Mouse (Mus musculus): Measurements from ENCODE around the gene Fam243. TPM values are rescaled to one million over a fixed set of nuclear protein-coding genes. Genes with fewer than 3 reads are reported as not detected.

Gene Fam243
- total and polyA plus RNA-seq, 3 experiments: 0.14 to 1.2 (median 0.78) TPM

DNA sequence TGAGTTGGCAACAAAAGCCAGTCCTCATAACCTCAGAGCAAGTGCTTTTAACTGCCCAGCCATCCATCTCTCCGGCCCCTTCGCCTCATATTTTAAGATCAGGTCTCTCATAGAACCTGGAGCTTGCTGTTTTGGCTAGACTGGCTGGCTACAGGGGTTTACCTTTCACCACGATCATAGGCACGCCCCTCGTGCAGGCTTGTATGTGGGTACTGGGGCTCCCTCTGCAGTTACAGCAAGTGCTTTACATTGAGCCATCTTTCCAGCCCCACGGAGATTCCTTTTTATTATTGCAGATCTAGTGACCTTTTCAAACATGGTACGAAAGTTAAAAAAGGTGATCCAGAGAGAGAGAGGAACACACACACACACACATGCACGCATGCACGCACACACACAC lies 13.4 kb upstream of the Fam243 start:
- TF ChIP-seq EP300 (IDR thresholded peaks at IDR 0.05; ENCODE audit: insufficient read depth, low read depth, low read length) (no peak), CTCF (IDR thresholded peaks at IDR 0.05) (no peak), POLR2A (IDR thresholded peaks at IDR 0.05; ENCODE audit: insufficient read depth, low read depth, low read length) (no peak)
- intact Hi-C loops (cut with DNase I): no loop called here
- Histone ChIP-seq H3K36me3 (ENCODE audit: control insufficient read depth, insufficient read depth, low read length) (no peaks in the 10 kb centered on the region), H3K9ac (ENCODE audit: low read depth, low read length) (no peak overlapping the region), H3K4me3 (no peak overlapping the region), H3K4me1 (ENCODE audit: control insufficient read depth, insufficient read depth, low read length) (no peaks in the 10 kb centered on the region; the same call in 1 of the 2 replicates), H3K27me3 (ENCODE audit: control insufficient read depth, insufficient read depth, low read length) (peaks cover 2% of the 10 kb centered on the region; the same call in 1 of the 2 replicates), H3K27ac (no peak overlapping the region), H3K79me2 (replicated peaks; ENCODE audit: control insufficient read depth, insufficient read depth, low read length) (no peaks in the 10 kb centered on the region)
- 65% methylated on average over 9 of the region's 9 CpGs for WGBS
- no peak for DNase-seq

DNA sequence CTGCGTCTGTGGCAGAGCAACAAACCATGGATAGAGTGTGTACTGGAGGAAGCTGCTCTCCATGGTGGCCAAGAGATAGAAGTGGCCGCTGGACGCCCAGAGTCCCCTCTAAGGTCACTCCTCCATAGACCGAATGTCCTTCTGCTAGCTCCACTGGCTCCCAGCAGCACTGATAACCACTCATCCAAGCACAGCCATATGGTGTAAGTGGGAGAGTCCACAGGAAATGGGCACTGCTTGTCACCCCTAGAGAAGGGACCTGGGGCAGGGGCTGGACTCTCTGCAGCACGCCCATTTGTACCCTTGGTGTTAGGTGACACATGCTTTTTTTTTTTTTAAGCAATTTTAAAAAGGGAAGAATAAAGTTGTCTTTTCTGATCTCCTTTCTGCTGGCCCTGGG lies 9.7 kb upstream of the Fam243 start:
- WGBS: 38% methylated on average over 5 of the region's 5 CpGs
- DNase-seq: no peak
- Histone ChIP-seq H3K4me1 (ENCODE audit: control insufficient read depth, insufficient read depth, low read length) (no peaks in the 10 kb centered on the region; the same call in 1 of the 2 replicates), H3K36me3 (ENCODE audit: control insufficient read depth, insufficient read depth, low read length) (no peaks in the 10 kb centered on the region), H3K79me2 (replicated peaks; ENCODE audit: control insufficient read depth, insufficient read depth, low read length) (no peaks in the 10 kb centered on the region), H3K27ac (no peak overlapping the region), H3K27me3 (ENCODE audit: control insufficient read depth, insufficient read depth, low read length) (no peaks in the 10 kb centered on the region), H3K9ac (ENCODE audit: low read depth, low read length) (no peak overlapping the region), H3K4me3 (no peak overlapping the region)
- intact Hi-C loops (cut with DNase I): no loop called here
- no peak for TF ChIP-seq POLR2A (IDR thresholded peaks at IDR 0.05; ENCODE audit: insufficient read depth, low read depth, low read length)
- TF ChIP-seq CTCF (IDR thresholded peaks at IDR 0.05): no peak
- no peak for TF ChIP-seq EP300 (IDR thresholded peaks at IDR 0.05; ENCODE audit: insufficient read depth, low read depth, low read length)

DNA sequence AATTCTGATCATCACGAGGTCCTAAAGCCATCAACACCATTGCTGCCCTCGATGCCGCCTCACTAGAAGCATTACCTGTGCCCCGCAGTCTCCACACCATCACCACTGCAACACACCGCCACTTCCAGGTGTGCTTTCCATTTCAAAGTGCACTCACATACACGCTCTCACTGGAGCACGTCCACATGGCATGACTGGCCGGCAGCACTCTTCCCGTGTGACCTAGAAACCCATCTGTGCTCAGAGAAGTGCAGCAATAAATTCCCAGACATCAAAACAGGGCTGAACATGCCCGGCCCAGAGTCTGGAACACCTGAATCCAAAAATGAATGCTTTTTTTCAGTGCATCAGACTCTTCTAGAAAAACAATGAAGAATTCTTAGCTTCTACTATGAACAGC lies 6.7 kb upstream of the Fam243 start:
- no peak overlapping the region for H3K27ac ChIP-seq
- intact Hi-C loops (cut with DNase I): no loop called here
- no peaks in the 10 kb centered on the region for H3K36me3 ChIP-seq (ENCODE audit: control insufficient read depth, insufficient read depth, low read length)
- no peak for TF ChIP-seq CTCF (IDR thresholded peaks at IDR 0.05)
- TF ChIP-seq POLR2A (IDR thresholded peaks at IDR 0.05; ENCODE audit: insufficient read depth, low read depth, low read length): no peak
- TF ChIP-seq EP300 (IDR thresholded peaks at IDR 0.05; ENCODE audit: insufficient read depth, low read depth, low read length): no peak
- WGBS: 93% methylated on average over 10 of the region's 10 CpGs
- H3K27me3 ChIP-seq (ENCODE audit: control insufficient read depth, insufficient read depth, low read length): no peaks in the 10 kb centered on the region
- no peaks in the 10 kb centered on the region for H3K79me2 ChIP-seq (replicated peaks; ENCODE audit: control insufficient read depth, insufficient read depth, low read length)
- H3K4me3 ChIP-seq: no peak overlapping the region
- no peak for DNase-seq
- no peak overlapping the region for H3K9ac ChIP-seq (ENCODE audit: low read depth, low read length)
- no peaks in the 10 kb centered on the region; the same call in 1 of the 2 replicates for H3K4me1 ChIP-seq (ENCODE audit: control insufficient read depth, insufficient read depth, low read length)

DNA sequence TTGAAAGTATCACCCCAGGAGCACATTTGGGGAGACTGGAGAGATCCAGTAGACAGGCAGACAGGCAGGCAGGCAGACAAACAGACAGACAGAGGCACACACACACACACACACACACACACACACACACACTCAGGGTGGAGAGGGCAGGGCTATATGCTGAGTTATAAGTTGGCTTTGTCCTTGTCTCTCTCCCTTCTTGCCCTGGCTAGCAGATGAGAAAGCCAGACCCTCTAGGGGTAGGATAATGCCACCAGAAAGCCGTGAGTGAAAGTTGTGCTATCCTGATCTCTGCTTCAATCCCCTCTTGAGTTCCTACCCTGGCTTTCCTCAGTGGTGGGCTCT lies 3.8 kb upstream of the Fam243 start:
- Histone ChIP-seq H3K4me3 (no peak overlapping the region), H3K79me2 (replicated peaks; ENCODE audit: control insufficient read depth, insufficient read depth, low read length) (no peaks in the 10 kb centered on the region), H3K27me3 (ENCODE audit: control insufficient read depth, insufficient read depth, low read length) (no peaks in the 10 kb centered on the region), H3K27ac (no peak overlapping the region), H3K9ac (ENCODE audit: low read depth, low read length) (no peak overlapping the region), H3K36me3 (ENCODE audit: control insufficient read depth, insufficient read depth, low read length) (no peaks in the 10 kb centered on the region), H3K4me1 (ENCODE audit: control insufficient read depth, insufficient read depth, low read length) (no peaks in the 10 kb centered on the region)
- 68% methylated on average over 1 of the region's 1 CpGs for WGBS
- DNase-seq: no peak
- TF ChIP-seq CTCF (IDR thresholded peaks at IDR 0.05) (no peak), POLR2A (IDR thresholded peaks at IDR 0.05; ENCODE audit: insufficient read depth, low read depth, low read length) (no peak), EP300 (IDR thresholded peaks at IDR 0.05; ENCODE audit: insufficient read depth, low read depth, low read length) (no peak)
- intact Hi-C loops (cut with DNase I): no loop called here

DNA sequence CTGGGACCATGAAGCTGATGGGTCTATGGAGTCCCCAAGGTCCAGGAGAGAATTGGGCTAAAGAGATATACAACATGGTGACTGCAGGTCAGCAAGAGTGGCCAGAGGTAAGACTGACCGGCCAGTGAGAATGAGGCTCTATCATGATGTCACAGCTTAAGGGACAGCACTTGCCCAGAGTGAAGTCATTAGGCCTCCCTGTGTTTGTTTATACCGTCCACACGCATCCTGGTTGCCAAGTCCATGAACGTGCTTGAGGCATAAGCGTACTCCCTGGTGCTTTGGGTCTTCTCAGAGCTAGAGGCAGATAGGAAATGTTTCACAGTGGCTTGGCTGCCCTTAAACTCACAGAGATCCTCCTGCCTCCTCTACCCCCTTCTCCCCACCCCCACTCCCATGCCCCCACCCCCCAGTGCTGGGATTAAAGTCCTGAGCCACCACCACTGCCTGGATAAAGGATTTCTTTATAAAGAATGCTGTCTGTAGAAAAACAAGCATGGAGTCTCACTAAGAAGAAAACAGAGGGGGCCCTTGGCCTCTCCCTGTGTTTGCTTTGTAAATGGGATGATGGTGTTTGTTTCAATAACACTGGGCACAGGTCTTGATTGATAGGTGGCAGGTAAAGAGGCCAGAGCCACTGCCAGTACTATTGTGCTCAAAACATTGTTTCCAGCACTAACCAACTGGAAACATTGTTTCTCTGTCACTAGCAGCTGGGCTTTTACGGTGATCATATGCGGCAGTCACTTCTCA lies 3.2 kb upstream of the Fam243 start:
- no peak overlapping the region for H3K27ac ChIP-seq
- H3K36me3 ChIP-seq (ENCODE audit: control insufficient read depth, insufficient read depth, low read length): no peaks in the 10 kb centered on the region
- intact Hi-C loops (cut with DNase I): no loop called here
- H3K4me3 ChIP-seq: no peak overlapping the region
- TF ChIP-seq EP300 (IDR thresholded peaks at IDR 0.05; ENCODE audit: insufficient read depth, low read depth, low read length): no peak
- no peak for TF ChIP-seq CTCF (IDR thresholded peaks at IDR 0.05)
- no peak for TF ChIP-seq POLR2A (IDR thresholded peaks at IDR 0.05; ENCODE audit: insufficient read depth, low read depth, low read length)
- H3K79me2 ChIP-seq (replicated peaks; ENCODE audit: control insufficient read depth, insufficient read depth, low read length): no peaks in the 10 kb centered on the region
- H3K9ac ChIP-seq (ENCODE audit: low read depth, low read length): no peak overlapping the region
- H3K4me1 ChIP-seq (ENCODE audit: control insufficient read depth, insufficient read depth, low read length): no peaks in the 10 kb centered on the region
- H3K27me3 ChIP-seq (ENCODE audit: control insufficient read depth, insufficient read depth, low read length): no peaks in the 10 kb centered on the region
- DNase-seq: no peak
- 52% methylated on average over 7 of the region's 7 CpGs for WGBS

DNA sequence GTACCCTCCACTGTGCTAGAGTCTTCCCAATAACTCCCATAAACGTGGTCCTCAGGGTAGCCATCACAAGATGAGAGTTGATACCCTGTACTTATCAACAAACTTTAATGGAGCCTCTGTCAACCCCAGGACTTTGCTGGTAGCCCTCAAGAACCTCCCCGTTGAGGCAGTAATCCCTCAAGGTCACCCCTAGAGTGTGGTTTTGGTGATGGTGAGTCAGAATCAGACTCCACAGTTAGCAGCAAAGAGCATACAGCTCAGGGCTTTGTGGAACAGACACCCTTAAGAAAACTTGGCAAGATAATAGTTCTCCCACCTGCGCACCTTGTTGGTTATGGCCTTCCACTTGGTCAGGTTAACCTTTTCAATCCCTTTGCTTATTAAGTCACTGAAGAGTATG lies 880 bp downstream of the Fam243 start:
- no peak for TF ChIP-seq EP300 (IDR thresholded peaks at IDR 0.05; ENCODE audit: insufficient read depth, low read depth, low read length)
- TF ChIP-seq CTCF (IDR thresholded peaks at IDR 0.05): no peak
- TF ChIP-seq POLR2A (IDR thresholded peaks at IDR 0.05; ENCODE audit: insufficient read depth, low read depth, low read length): no peak
- WGBS: 88% methylated on average over 3 of the region's 3 CpGs
- intact Hi-C loops (cut with DNase I): no loop called here
- Histone ChIP-seq H3K36me3 (ENCODE audit: control insufficient read depth, insufficient read depth, low read length) (no peaks in the 10 kb centered on the region), H3K9ac (ENCODE audit: low read depth, low read length) (no peak overlapping the region), H3K27ac (no peak overlapping the region), H3K4me3 (no peak overlapping the region), H3K4me1 (ENCODE audit: control insufficient read depth, insufficient read depth, low read length) (no peaks in the 10 kb centered on the region), H3K27me3 (ENCODE audit: control insufficient read depth, insufficient read depth, low read length) (no peaks in the 10 kb centered on the region), H3K79me2 (replicated peaks; ENCODE audit: control insufficient read depth, insufficient read depth, low read length) (no peaks in the 10 kb centered on the region)
- DNase-seq: no peak

Data from heart, adult 2 months (tissue).